Mouse (Mus musculus): Measurements from ENCODE around the gene Dkk3. TPM values are rescaled to one million over a fixed set of nuclear protein-coding genes. Genes with fewer than 3 reads are reported as not detected.

The Dkk3 gene
- total RNA-seq, 2 experiments from 2014 or later: 1.9 to 2.0 TPM

Other genes with a start within 250 kb of the Dkk3 start
- gene Usp47, start 135.6 kb downstream of the Dkk3 start, total RNA-seq (2021): 100 to 1,000 TPM; 159 to 169 TPM
- gene Mical2, start 66.8 kb upstream of the Dkk3 start, total RNA-seq (2021): 100 to 1,000 TPM in 1 of 2 experiments, 10 to 100 TPM in 1; 36.1 to 131 TPM